Mouse (Mus musculus) WW6 (cell line): ENCODE measurements around the gene Nat9.

Experiments used
- DNase-seq: peaks from one replicate; pipeline ENCODE4 v3.0.0-alpha.2; 2013; ENCODE audit warnings: low read depth, low spot score

The Nat9 gene

DNA sequence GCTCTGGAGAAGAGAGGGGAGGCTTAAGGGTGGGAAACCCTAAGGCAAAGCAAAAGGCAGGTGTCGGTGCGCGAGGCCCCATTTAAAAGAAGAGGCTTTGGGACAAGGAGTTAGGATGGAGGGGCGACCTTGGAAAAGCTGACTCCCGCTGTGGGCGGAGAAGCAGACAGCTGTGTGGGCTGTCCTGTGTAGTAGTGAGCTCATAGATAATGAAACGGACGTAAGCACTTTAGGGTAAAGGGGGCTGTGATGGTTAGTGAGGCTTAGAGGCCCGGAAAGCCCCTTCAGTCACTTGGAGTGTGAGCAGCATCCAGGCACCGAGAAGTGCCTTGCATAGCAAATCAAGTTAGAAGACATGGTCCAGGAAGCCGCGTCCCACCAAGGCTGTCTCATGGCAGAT, at the start of gene Nat9:
TSS of gene Nat9 (minus strand) at position 167 of the 400 bp plus-strand sequence.
- DNase-seq, result no peak

DNA sequence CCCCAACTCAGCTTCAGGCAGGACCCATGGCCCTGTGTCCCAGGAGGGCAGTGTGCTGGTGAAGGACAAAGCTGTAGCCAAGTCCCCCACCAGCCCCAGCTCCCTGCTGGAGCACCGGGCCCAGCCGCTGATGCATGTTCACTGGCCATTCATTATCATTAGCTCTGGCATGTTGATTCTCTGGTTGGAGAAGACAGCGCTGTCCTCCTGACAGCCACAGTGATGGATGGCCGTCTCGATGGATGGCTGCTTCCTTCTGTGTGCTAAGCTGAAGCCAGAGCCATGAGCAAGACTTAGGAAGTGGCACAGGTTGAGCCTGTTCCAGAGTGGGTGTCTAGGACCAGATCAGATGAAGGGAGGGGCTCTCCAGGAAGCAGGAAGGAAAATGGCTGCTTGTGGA, 48.9 kb upstream of the Nat9 start:
- DNase-seq, result no peak

DNA sequence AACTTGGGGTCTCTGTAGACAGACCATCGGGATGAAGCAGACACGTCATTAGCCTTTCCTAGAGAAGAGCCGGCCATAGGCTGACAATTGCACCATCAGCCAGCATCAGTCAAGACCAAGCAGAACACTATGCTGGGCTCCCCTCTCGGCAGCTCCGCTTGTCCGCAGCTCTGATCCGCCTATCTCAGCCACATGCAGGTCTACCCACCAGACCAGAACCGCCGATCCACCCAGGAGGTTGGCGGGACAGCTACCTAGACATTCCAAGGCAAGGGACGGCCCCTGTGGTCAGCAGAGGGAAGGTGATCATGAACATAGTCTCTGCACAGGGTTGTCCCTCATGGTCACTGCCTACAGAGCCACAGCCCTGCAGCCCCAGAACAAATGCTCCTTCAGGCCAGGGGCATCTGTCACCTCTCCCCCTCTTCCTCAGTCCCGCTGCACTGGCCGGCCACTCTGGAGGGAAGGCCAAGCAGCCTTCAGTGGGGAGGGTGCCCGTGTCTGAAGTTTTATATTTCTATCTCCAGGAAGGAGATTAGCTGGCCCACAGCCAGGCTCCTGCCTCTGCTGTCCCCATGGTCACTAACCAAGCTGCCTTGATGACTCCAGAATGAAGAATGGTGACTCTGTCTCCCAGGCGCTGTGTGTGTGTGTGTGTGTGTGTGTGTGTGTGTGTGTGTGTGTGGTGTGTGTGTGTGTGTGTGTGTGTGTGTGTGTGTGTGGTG, 46.8 kb upstream of the Nat9 start:
- no peak for DNase-seq

DNA sequence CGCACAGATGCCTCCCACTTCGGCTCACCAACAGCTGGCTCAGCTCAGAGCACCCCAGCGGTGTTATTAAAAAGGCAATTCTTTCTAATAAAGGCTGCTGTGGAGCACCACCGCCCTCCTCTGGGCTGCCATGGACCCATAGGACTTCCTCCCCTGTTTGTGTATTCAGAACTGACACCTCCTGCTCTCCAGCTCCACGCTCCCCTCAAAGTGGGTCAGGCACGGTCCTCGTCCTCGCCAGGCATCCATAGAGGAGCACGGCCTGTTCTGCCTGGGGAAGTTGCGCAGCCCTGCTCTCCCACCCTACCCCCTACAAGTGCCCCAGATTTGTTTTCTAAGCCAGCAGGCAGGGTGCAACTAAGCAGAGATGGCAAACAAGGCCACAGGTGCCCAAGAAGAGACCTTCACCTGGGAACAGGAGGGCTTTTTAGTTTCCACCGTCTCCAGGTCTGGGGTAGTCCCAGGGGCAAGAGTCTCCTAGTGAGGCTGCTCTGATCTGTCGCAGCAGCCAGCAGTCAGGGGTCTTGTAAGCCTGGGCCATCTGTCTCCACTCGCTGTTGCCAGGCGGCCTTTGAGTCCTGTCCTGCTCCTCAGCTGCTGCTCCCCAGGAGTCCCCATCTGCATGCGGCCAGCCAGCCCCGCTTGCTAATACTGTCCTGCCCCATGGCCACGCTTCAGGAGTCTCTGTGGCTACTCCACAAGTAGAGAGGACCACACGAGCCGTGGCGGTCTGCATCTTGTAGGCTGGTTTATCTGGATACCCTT, 46.0 kb upstream of the Nat9 start:
- DNase-seq, result no peak

DNA sequence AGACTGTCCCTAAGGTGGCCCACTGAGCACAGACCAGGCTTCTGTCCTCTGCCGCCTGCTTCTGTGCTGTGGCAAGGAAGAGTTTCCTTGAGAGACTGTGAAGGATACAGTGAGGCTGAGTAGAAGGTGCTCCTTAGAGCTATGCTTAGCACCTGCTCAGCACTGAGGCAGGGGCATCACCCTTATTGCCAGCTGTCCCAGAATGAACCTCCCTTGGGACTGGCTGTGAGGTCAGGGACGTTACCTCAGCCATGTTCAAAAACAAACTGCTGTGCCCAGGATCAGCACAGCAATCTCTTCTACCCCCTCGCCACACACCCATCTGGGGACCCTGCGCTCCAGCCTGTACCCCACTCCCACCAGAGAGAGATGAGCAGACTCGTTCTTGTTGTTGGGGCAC, 45.2 kb upstream of the Nat9 start:
- DNase-seq, result no peak

DNA sequence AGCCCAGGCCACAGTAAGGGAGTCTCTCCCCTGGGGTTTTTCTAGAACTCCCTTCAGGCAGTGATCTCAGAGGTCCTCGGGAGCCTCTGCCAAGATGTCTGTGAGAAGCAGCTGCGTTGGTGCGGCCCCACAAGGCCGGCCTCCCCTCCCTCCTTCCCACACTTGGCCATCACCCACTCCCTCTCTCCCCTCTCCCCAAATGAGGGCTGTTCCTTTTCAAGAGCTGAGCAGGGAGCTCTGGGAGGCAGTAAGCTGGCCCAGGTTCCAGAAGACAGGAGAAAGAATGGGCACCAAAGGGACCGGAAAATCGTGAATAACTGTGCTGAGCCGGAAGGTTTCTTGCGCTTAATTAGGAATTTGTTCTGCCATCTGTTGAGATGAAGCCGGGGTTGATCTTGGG, 44.3 kb upstream of the Nat9 start:
- no peak for DNase-seq

DNA sequence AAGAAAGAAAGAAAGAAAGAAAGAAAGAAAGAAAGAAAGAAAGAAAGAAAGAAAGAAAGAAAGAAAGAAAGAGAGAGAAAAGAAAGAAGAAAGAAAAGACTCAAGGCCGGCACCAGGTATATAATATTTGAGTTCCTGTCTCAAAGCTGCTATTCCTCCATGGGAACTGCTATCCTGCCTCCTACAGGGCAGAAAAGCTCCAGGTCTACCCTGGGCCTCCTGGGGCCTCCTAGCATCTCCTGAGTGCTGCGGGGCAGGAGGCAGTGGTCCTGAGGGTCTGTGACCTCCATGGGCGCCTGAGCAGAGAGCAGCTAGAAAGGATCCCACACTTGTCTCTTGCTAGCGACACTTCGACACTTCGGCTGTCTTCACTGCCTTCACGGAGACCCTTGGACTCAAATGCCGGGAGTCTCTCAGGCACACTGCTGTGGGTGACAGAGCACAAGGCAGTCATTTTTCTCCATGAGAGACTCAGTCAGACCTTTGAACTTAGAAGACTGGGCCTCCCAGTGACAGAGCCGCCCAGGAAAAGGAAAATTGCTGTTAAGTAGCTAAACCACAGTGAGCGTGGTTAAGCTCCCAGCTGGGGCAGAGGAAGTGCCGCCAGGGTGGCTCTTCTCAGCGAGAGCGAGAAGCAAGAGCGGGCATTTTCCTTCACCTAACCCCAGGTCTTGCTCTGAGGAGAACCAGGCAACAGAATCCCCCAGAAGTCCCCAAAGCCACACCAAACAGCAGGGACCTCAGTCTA, 43.7 kb upstream of the Nat9 start:
- DNase-seq, result no peak

DNA sequence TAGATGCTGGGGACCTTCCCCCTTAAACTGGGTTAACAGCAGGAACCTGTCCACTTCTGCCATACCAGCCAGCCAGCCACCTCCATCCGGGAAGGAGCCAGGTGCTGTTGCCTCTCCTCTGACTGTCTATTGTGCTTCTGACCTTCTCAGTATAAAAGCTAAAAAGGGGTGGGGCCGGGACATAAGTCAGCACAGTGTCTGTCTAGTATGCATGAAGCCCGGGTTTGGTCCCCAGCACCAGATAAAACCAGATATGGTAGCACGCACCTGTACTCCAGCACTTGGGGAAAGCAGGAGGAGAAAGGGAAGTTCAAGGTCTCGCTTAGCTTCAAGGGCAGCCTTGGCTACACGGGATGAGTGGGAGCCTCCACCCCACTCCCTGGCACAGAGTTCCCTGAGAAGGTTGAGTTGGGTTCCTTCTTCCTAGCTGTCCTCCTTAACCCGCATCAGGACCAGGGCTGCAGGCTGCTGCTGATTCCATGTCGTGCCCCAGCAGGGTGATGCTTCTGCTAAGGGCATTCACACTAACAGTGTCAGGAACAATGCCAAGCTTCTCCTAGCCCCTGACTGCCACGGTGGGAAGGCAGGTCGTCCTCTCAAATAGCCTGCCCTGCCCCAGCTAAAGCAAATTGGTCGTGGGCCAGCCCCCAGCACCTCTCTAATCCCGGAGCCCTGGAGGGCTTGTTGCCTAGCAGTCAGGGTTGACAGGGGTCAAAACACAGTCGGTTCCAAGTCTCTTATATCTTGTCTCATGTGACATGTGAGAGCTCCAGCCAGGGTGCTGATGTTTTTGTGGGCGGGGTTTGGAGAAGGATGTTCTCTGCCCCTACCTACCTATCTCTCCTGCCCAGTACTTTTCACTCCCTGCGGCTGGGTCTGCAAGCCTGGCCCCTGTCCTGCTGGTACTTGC, 41.6 kb upstream of the Nat9 start:
- DNase-seq, result no peak

DNA sequence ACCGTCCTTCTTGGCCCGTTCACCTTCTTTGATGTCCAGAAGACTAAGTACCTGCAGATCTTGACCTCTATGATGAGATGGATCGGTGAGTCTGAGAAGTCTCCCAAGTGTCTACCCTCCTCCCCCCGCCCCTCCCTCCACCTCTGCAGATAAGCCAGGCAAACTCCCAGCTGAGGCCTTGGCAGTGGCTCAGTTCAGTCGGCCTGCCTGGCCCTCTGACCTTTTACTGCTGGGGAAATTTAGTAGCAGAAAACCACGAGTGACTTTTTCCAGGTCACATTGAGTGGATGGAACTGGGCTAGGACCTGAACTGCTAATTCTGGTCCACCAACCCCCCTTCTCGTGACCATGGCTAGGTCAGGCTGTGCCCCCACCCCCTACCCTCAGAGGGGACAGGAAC, 40.8 kb upstream of the Nat9 start:
- no peak for DNase-seq

DNA sequence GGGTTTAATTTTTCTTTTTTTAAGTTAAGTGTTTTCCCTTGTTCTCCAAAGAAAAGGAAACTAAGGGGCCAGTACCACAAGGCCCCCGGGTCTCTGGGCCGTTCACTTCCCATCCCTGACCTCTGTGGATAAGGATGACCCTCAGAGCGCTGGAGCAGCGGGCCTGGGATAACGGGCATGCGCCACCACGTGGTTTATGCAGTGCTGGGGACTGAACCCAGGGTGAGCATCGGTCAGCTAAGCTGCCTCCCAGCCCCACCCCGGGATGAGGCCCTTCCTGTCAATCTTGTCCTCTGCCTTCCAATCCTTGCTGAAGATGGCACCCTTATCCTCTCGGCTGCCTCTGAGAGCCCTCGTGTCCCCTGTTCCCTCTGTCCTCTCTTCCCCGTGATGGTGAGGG, 40.0 kb upstream of the Nat9 start:
- no peak for DNase-seq

DNA sequence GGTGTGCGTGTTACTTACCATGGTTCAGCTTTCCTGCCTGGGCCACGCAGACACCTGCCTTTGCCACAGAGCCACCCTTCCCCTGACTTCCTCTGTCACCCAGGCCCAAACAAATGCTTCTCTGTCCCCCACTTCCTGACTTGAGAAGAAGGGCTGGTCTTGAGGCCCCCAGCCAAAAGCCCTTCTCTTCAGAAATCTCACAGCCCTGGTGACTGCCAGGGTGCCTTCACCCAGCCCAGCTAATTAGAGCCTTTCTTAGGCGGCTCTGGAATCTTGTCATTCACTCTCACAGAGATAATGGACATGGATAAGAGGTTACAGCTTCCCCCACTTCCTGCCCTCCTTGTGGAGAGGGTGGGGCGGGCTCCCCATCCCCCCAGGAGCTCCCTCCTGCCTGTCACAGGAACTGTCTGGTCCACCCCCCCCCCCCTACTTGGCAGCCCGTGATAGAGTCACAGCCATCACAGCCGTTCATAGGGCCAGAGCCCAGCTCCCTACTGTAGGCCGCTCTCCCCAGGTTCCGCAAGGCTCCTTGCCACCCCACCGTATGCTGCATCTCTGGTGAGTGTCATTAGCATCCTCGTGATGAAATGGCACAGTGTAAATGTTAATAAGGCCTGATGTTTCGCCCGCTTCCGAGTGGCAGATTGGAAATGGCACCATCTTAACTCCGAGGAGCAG, 39.3 kb upstream of the Nat9 start:
- no peak for DNase-seq

DNA sequence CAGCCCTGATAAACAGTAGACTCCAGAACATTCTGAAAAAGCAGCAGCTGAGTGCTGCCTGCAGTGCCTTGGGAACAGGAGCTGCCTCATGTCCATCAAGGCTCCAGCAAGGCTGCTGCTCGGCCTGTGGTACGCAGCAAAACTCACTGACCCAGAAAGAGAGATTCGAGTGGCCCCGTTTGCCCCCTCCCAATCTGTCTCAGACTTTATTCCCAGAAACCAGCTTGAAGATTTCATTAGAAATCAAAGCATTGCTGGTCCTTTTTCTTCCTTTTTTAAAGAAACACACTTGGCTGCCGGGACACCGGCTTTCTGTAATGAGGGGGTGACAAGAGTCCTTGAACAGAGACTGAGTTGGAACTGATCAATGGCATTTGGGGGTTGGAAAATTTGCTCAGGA, 37.6 kb upstream of the Nat9 start:
- DNase-seq, result no peak

DNA sequence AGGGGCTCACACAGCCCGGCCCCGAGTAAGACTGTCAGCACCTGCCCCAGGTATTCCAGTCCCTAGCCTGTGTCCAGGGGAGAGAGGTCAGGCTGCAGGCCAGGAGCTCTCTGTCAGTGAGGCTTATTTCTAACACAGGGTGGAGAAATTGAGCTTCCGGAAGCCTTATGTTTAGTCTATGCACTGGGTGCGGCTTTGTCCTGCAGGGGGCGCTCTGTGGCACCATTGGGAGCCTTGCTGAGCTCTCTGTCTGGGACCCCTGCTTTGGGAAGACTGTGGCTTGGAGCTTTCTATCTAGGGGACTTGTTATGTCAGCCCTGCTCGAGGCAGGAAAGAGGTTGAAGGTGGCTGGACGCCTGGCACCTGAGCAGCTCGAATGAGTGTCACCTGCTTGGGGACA, 37.2 kb upstream of the Nat9 start:
- no peak for DNase-seq

DNA sequence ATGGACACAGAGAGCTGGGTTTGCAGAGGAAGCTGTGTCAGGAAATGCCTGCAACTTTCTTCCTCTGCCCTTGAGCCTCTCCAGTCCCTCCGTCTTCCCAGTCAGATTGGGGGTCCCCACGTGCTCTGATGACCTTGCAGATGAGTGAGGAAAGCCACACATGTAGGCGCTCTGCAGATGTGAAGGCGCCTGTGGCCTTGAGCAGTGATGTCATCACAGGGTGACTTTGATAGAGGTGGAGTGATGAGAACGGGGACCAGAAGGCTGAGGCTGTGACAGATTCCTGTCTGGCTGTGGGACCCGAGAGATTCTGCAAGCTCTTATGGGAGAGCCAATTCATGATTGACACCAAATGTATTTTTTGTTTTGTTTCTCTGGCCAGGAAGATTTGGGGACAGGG, 36.2 kb upstream of the Nat9 start:
- no peak for DNase-seq

DNA sequence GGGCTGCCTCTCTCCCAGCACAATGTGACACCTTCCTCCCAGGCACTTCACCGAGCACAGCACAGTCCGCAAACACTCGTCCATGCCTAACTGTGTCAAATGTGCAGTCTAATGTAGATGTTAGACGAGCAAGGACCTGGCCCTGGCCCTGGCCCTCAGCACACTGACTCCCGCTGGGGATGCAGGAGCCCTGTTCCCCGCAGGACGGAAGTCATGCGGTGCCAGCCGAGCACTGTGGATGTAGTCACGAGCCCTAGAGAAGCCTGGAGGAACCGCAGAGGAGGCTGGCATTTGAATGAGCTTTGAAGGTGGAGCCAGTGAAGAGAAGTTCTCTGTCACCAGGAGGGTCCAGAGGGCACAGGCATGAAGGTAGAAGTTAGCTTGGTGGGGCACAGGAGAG, 35.8 kb upstream of the Nat9 start:
- DNase-seq, result no peak

DNA sequence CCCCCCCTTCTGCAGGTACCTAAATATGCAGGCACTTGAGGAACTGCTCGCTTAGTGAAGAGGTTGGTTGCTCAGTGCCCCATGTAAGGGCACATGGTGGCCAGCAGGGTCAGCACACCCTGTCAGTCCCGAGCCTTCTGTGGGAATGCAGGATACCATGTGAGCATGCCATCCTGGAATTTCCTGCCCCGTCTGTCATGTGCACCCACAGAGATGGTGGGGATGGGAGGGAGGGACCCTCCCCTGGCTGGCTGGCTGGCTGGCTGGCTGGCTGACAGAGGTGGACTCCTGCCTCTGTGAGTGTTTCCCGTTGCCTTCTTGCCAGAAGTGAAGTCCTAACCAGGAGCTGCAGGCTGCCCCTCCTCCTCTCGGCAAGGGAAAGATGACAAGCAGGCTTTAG, 34.9 kb upstream of the Nat9 start:
- no peak for DNase-seq

DNA sequence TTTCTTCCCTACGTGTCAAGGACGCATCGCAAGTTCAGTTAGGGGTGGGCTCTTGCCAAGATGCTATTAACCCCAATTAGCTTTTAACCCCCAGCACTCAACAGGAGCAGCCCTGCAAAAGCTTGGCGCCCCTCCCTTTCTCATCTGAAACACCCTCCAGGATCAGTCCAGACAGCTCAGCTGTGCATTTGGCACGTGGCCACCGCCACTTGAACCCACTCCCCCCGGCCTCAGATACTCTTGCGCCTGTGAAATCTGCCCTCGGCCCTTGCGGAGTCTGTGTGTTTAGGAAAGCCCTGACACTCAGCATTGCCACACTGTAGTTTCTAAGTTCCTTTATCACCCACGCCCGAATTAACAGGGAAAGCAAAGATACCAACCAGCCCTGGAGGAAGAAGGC, 34.4 kb upstream of the Nat9 start:
- DNase-seq, result no peak

DNA sequence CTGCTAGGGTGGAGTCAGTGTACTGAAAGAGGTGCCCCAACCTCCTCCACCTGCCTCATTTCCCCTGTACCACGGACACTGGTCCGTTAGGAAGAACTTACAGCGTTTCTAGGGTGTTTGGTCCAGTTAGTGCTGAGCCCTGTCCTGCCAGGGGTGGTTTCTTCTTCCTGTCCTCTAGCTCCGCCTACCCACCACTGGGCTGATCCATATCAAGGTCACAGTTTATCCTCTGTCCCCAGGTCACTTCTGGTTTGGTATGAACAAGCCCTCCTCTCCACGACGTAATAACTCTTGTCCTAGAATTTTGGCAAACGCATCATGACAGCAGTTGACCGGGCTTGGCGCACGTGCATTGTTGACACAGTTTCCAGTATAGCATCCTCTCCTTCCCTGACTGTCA, 32.0 kb upstream of the Nat9 start:
- DNase-seq, result no peak

DNA sequence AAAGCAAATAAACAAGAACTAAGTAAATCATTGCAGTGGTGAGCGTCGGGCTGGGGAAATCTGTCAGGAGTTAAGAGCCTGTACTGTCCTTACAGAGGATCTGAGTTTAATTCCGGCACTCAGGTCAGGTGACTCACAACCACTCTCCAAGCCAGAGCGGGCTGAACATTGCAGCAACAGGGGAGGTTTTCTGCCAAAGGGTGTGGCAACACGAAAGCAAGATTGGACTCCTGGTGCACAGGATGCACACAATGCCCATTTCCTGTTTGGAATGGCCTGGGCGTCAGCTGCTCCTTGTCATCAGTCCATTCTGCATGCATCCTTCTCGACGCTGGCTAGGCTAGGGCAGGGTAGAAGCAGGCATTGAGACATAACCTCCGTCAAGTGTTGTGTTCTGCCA, 31.6 kb upstream of the Nat9 start:
- no peak for DNase-seq

DNA sequence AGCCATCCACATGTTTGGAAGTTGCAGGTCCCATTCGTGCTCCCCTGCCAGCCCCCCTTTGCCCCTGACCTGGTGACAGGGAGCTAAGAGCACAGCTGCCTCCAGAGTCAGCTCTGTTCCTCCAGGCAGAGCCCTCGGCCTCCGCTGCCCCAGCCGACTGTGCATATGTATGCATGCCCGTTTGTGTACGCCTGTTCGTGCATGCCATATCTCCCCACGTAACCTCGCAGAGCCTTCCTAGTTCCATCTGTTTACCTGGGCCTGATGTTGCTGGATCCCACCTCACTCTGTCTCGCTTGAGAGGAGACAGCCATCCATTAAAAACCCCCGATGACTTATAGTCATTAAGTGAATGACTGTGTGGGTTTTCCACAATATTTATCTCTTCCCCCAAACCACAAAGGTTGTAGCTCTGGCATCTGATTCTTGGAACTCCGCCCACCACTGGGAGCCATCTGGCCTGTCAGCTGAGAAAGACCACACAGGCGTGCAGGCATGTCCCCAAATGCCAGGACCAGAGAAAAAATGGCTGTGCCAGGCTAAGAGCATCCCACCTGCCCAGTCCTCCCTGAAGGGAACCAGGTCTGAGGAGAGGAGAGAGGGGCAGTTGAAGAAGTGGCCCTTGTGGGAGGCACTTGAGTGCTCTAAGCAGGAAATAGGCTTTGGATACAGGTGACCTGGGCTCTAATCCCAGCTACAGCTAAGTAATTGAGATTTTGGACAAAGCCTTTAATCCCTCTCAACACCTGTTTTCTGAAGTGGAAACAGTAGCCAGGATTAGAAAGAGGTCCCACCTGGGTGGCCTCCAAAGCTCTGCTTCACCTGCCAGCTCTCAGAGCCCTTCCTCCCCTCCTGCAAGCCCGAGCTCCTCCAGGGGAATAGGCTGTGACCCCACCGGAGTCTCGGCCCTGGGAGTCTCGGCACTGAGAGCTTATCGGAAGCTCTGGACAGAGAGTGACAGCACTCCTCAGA, 30.1 kb upstream of the Nat9 start:
- no peak for DNase-seq
